Mouse (Mus musculus): ENCODE results near the gene Ankrd63. TPM values are rescaled to one million over a fixed set of nuclear protein-coding genes. Genes with fewer than 3 reads are reported as not detected.

Ankrd63 gene
- total RNA-seq (2021), result under 1 TPM in 1 of 2 experiments, not detected in 1; 0.09 TPM
- long read RNA-seq, experiment 1, result 0 reads
- long read RNA-seq, experiment 2, result 0 reads

DNA sequence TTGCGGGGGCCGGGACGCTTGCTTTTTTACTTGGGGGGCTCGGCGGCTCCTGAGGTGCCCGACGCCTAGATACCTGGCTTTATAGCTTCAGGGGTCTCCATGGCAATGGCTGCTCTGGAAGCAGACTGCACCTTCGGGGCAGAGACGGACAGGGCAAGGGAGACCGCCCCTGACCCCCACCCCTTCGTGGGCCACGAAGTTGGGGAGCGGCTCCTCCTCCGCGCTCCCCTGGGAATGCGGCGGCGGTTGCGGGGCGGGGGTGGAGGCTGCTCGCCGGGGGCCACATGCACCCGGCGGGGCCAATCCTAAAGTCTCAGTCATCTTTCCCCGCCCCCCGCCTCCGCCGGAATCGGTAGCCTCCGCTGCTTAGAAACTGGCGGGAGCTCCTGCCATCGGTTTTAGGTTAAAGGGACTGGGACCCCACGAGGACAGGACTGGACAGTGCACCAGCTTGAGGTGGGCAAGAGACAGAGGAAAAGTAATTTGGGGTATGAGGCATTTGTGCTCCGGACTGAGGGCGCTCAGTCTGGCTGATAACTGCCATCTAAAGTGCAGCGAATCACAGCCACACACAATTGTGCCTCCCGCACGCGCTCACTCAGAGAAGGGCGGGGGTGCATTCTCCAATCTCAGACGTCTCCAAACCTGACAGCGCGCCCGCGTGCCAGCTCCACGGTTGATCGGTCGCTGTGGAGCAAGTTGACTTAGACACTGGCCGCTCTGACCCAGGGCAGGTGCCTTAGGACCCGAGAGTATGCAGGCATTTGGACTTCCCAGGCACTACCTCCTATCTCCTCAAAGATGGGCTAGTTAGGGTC, at the start of gene Ankrd63:
TSS of gene Ankrd63 (minus strand) at position 51 of the 818 bp plus-strand sequence.
- DNase-seq, result no peak

DNA sequence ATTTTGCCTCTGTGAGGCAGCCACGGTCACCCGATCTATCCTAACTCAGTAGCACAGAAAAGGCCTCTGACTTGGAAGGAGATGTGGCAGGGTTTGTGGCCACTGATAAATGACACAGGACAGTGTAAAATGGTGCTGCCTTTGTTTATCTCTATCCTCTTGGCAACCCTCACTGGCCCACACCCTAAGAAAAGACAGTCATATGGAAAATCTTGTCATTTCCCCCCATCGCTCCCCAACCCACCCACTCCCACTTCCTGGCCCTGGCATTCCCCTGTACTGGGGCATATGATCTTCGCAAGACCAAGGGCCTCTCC, 49.0 kb upstream of the Ankrd63 start:
- no peak for DNase-seq

DNA sequence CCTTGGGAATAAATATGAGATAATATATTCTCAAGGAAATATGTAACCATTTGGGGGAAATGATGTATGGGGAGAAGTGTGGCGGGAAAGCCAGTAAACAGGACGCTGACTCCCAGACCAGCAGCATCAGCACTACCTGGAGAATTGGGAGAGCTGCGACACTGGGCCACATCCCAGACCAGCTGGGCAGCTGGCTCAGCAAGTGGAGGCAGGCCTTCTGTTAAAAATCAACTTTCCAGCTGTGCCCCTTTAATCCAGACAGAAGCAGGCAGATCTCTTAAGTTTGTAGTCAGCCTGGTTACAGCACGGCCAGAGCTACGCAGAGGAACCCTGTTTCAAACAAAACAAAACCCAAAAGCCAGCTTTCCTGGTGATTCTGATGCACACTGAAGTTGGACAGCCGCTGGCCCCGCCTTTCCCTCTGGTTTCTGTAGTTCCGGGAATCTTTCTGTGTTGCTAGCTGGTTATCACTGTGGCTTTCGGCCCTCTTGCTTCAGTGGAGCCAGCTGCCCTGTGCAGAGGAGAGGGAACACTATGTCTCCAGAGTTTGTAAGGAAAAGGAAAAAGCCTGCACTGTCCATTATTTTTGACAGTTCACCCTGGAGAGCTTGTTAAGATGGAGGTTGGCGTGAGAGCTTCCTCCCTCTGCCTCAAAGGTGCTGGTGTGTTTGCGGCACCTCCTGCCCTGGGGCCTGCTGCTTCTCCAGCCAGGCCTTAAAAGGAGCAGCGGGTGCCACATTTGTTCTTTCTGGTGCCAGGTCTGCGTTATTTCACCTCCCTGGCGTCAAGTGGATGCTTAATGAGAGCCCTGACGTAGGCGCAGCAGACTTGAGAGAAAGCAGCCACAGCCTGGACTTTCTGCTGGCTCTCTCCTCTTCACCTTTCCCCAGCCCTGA, 48.4 kb upstream of the Ankrd63 start:
- no peak for DNase-seq

DNA sequence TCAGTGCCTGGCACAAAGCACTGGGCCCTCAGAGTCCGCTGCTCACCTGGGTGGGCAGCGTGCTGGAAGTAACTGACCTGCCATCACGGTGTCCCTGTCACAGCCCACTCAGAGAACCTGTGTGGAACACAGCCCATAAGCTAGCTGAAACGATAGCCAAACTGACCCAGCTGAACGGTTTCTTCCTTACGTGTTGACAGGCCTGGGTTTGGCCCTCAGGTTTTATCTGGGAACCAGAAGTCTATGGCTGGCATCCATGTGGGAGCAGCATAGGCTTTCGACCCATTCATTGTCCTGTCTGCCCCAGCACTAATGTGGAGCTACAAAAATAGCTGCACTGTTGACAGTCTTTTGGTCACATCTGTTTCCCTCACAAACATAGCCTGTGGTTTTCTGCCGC, 46.7 kb upstream of the Ankrd63 start:
- DNase-seq, result no peak

DNA sequence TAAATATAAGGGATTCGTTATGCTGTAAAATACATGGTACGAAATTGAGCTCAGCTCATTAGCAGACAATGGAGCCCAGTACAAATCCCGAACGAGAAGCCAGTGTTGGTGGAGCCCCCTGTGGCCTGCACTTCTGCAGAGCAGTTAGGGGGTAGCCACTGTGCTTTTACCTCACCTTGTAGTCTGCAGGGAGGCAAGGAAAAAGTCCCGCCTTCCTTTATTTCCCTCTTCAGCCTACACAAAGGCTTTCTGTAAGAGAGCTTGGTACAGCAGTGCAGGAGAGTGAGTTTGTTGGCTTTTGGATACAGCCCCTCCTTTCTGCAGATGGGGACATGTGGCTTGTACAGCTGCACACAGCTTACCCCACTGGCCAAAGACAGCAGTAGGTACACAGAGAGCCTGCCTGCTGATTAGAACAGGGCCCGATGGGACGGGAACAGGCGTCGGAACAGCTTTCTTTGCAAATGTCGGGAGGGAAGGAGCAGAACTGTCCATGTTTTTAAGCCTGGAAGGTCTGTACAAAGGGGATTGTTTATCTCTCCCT, 45.6 kb upstream of the Ankrd63 start:
- DNase-seq, result no peak

DNA sequence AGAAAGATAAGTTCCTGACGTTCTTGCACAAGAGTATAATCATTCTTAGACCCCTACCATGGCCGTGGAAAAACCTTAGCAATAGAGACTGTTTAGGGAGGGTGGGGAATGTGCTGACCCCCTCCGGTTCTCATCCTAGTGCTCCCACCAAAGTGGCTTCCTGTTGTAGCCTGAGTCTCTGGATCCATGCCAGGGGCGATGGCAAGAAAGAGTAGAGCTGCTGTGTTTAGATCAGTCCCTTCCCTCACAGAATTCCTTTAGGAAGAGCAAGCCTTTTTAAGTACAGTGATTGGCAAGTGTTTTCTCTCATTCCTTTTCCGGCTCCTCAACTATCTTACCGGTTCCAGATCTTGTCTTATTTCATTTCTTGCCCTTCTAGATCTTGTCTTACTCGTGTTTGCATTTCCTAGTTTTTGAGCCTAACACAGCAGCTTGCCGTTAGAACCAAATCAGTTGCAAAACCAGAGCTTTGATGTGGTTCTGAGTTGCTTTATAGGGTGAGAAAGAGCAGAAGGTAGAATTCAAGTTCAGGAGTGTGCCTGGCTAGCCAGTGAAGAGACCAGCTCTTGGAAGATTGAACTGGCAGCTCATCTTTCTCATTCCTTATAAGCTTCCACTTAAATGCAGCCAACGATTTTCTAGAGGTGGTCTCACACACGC, 43.7 kb upstream of the Ankrd63 start:
- DNase-seq, result no peak

DNA sequence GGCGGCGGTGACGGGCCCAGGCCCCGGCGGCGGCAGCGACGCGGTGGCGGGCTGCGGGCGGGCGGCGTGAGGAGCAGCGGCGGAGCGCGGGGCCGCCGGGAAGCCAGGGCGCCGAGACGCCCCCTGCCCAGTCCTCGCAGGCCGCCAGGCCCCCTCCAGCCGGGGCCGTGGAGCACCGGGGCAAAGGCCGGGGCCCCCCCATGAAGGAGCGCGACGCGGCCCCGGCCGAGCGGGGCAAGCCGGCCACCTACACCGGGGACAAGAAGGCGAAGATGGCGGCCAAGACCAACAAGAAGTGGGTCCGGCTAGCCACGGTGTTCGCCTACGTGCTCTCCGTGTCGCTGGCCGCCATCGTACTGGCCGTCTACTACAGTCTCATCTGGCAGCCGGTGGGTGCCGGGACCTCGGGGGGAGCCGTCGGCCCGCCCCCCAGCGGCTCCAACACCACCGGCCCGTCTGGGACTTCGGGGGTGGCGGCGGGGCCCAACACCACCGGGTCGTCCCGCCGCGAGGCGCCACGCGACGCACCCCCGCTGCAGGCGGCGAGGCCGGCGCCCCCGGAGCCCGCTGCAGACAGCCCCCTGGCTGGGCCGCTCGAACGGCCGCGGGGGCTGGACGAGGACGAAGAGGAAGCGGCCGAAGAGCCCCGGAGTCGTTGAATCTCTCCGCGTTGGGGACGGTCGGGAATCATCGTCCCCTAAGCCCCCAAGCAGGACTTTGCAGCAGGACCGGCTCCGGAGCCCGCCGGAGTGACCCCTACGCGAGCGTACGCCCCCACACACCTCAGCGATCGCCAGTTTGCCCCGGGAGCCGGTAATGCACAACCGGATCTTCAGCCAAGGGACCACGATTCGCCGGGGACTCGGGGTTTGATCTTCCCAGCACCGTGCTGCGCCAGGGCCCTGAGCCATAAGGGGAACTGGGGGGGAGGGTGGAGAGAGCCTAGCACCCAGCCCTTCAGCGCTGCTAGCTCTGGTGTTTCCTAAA, 42.4 kb upstream of the Ankrd63 start:
- DNase-seq, result peak; percentile 40

DNA sequence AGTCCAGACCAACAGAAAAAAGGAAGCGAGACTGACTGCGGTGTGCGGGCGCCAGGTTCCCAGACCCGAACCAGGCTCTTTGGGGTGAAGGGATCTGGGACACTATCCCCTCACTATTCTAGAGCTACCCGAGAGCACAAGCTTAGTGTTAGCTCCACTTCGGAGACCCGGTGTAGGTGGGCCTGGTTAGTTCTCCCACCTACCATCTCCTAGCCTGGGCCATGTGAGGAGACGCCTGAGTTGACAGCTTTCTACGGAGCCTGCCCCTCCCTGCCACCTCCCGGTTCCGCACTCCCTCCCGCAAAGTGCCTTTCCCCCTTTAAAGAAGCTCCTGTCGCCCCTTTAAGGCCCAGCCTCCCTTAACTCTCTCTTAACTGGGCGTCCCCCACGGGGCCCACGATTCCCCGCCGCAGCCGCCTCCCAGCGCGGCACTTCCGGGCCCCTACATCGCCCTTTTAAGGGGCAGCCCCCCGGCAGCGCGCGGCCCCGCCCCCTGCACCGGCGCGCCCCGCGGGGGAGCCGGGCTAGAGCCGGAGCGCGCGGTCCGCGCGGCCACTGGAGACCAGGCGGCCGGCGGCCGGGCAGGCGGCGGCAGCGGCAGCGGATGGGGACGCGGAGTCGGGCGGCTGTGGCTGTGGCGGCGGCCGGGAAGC, 41.6 kb upstream of the Ankrd63 start, which contains the start of gene Inafm2:
TSS of gene Inafm2 (plus strand) at position 527 of the 653 bp plus-strand sequence.
- peak; percentile 87 for DNase-seq

DNA sequence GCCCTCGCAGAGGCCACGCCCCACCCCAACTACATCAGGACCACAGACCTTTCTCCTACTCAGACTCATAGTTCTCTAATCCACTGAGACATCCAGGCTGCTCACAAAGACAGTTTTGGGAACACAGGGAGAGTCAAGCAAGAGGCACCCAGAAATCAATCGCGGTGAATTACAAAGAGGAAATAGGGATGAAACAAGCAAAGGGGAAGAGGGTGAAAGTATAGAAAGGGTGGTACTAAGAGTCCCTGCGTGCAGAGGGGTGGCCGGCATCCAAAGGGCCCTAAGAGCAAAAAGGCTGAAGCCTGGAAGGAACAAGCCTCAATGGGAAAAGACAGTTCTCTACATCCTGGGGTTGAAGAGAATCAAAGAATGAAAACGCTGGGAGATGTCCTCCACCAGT, 40.9 kb upstream of the Ankrd63 start:
- no peak for DNase-seq

DNA sequence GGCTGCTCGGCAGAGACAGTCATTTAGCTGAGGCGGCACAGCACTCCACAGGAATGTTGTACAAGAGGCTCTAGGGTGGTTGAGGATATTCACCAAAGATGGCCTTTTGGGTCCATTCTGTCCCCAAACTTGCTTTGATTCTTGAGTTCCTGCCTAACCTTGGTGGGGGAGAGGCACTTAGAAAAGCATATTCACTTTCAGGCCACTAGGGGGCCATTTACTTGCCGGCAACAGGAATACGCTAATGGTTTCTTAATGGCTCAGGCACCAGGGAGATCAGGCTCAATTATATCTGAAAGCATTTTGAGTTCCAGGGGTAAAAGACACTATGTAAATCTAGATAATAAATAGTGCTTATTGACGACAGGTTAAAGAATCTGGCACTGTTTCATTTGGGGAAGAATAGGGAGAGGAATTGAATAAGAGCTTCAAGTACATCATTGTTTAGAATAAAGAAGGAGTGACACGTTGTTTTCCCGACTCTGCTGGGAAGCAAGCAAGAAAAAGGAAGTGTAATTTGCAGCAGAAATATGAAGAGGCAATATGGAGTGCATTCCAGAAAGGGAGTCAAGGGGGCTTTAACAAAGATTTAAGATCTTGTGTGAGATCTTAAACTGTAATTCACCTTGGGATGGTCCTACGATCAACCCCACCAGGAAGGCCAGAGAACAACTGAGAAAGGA, 39.6 kb upstream of the Ankrd63 start:
- DNase-seq, result no peak

DNA sequence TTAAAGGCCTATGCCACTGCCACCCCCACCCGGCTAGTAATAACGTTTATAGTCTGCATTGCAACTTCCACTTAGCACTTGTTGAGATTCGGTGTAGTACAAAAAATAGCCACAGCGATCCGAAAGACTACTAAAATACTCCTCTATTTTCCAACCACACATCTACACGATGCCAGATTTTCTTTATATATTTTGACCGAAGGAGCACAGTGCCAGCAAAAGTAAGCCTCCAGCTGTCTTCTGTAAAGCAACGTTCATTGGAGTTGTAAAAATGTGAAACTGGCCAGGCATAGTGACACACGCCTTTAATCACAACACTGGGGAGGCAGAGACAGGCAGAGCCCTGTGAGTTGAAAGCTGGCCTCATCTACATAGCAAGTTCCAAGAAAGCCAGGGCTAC, 37.4 kb upstream of the Ankrd63 start:
- no peak for DNase-seq

DNA sequence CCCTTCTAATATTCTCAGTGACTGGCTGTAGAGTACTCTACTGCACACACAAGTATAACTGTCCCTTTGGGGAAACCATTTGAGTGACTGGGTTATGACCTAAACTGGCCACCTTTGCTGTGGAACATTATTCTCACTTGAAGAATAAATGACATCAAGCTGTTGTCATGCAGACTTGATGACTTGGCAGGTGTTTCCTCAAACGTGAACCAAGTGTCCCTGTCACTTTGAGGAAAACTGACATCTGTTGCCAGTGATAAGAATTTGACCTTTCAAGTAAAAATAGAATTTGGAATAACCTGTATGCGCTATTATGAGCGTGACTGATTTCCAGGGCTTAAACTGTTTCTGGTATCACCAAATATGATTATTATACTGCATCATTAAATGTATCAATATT, 36.6 kb upstream of the Ankrd63 start:
- DNase-seq, result no peak

DNA sequence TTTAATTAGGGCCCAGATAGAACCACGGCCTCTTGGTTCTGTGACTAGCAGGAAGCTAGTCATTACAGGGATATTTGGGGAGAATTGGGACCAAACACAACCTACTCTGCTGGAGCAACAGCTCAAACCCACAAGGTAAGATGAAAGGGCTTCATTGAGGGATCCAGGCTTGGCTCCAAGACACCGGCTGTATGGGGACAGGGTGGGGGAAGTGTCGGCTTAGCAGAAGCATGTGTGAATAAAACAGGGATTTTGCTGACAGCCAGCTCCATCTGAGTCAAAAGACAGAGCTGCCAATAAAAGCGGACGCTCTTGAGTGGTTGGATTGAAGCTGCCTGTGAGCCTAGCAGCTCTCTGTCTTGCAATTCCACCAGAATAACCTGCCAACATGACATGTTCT, 29.6 kb upstream of the Ankrd63 start:
- no peak for DNase-seq

DNA sequence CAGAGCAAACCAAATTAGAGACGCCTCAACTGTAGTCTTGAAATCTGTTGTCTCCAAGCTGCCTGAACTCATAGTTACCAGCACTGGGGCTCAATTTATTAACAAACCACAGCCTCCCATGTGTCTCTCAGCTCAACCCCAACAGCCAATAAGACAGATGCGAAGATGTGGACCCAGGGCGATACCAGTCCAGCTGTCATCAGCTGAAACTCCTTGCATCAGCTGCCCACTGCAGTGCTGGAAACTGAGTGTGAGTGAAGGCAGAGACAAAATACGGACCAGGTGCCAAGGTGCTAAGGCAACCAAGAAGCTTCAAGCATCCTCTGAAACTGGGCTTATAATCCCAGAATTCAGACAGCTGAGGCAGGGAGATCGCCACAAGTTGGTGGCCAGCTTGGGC, 28.2 kb upstream of the Ankrd63 start:
- DNase-seq, result no peak

DNA sequence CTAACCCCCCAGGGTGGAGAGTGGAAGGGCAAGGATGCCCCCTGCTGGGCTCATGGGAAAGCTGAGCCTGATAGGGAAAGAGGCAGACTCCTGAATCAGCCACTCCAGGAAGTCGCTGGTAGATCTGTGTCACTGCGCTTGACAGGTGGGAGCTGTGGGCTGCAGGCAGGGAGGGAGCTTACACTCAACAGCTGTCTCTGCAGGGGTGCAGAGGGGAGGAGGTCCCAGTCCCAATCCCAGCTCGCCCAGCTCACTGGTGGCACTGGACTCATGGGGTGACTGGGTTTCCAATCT, 26.8 kb upstream of the Ankrd63 start:
- peak; percentile 79 for DNase-seq

DNA sequence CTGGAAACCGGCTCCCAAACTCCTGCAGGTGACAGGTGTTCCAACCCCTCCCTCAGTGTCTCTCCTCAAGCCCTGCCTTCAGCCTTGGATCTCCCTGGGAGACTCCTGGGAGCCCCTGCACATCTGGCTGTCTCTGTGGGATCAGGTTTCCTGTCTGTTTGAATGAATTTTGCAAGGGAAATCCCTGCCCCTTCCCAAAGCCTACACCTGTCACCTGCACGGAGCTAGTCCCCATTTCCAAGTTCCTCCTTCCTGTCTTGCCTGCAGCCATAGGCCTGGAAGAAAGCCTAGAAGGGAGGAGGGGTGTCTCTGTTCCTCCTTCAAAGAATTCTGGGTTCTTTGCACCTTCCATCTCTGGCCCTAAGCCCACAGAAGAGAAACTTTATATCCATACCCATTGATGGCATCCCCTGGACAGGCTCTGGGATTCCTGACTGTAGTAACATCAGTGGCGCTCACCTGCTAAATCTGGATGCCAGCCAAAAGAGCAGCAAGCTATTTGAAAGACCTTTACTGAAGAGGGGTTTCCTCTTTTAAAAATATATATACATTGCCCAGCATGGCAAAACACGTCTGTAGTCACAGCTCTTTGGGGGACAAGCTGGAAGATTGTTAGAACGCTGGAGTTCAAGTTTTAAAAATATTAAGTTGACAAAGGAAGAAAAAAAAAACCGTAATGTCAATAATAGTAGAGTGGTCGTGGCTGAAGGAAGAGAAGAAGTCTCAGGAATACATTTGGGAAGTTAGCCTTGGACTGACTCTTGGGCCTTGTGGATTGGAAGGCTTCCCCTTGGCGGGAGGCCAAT, 26.3 kb upstream of the Ankrd63 start:
- DNase-seq, result no peak

DNA sequence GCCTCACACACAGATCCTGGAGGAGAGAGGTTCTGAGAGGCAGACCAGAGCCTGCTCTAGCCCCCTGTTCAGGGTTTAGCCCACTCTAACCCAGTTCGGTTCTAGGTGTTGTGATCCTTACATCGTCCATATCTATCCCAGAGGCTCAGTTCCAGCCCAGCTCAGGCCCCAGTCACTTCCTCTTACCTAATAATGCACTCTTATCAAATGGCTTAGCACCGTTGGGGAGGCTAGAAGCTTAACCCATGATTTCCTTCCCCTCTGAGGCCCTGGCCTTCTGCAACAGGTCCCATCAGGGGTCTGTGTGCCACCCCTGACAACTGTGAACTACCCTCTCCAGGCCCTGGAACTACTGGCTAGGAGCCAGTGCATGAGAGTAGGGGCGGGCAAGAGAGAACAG, 25.4 kb upstream of the Ankrd63 start:
- DNase-seq, result no peak

DNA sequence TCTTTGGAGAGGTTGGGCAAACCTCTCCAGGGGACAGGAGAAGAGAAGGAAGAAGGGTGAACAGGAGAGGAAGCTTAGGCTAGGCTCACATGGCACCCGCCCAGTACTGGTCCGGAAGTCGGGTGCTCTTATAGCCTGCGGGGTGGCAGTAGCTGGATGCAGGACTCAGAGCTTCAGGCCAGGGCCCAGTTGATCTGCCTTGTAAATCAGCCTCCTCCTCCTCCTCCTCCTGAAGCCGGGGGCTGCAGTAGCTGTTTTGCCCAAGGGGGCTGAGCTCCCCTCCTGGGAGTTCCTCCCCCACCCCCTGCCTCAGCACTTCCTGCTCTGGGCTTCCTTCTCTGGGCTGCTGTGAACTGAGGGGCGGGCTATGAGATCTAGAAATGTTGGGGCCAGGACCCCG, 24.6 kb upstream of the Ankrd63 start, which contains the start of gene Plcb2:
TSS of gene Plcb2 (minus strand) at position 102 of the 400 bp plus-strand sequence.
- DNase-seq, result no peak

DNA sequence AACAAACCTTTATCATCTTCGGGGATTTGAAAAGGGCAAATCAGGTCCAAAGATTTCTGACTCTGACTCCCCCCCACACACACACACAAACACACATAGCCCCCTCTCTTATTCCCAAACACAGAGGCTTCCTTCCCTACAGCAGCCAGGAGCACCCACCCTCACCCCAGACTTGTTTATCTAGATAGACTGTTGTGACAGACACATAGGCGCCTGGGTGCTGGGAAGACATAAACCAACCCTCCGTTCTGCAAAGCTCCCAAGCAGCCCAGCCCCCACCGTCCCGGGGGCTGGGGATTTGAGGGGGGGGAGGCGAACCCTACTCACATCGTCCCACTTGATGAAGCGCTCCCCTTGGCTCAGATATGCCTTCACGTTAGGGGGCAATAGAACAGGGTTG, 24.1 kb upstream of the Ankrd63 start:
- no peak for DNase-seq
